Mouse (Mus musculus): ENCODE measurements around the gene Gm20388. TPM values are rescaled to one million over a fixed set of nuclear protein-coding genes. Genes with fewer than 3 reads are reported as not detected.

The Gm20388 gene
- polyA plus RNA-seq, 1 experiment from 2014 or later: not detected

DNA sequence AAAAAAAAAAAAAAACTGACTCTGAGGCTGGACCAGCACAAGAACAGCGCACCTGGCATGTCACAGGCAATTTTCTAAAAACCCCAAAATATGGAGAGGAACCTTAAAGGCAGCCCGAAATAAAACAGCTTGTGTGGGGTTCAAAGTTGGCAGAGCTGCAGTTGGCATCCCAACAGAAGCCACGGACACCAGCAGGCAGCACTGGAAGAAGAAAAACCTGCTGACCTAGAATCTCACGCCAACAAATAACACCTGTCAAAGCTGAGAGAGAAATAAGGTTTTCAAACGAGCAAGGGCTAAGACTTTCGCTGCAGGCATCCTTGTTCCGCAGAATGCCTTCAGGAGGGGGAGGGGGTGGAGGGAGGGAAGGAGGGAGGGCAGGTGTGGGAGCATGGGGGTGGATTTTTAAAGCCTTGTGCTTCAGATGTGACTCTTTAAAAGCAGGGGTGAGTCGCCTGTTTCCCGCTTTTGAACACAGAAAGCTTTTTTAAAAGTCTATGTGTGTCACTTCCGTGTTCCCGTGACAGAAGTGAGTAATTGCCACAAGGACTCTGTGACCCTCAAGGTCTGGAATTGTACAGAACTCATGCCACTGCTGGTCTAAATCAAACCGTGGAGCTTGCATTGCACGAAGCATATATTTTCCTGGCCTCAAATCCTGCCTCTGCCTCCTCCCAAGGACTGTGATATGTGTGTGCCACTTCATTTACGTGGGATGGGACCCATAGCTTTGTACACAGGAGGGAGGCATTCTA lies 3878.0 kb downstream of the Gm20388 start:
- H3K4me1 ChIP-seq: peaks cover 3% of the 10 kb centered on the region; the same call in 1 of the 2 replicates
- no peak overlapping the region for H3K27ac ChIP-seq (replicated peaks)
- no peaks in the 10 kb centered on the region for H3K9me3 ChIP-seq
- ATAC-seq (replicated peaks): no peak
- no peaks in the 10 kb centered on the region for H3K36me3 ChIP-seq
- H3K27me3 ChIP-seq: no peaks in the 10 kb centered on the region
- H3K4me3 ChIP-seq: no peak overlapping the region
- no peak overlapping the region for H3K4me2 ChIP-seq (replicated peaks)
- WGBS: 57% methylated on average over 14 of the region's 14 CpGs
- no peak overlapping the region for H3K9ac ChIP-seq (replicated peaks)

DNA sequence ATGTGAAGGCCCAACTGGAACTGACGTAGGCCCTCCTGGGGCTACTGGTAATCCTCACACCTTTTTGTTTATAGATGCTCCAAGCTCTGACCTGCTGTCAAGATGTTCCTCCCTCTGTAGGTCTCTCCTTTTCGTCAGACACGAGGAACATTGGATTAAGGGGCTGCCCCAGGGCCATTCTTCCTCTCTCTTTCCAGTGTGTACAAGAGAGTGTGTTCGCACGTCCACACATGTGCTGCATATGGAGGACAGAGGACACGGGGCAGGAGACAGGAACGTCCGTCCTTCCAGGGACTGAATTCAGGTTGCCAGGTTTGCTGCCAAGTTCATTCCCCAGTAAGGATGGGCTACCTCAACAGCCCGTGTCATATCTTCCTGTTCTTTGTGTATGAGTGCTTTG lies 3878.8 kb downstream of the Gm20388 start:
- Histone ChIP-seq H3K27me3 (no peaks in the 10 kb centered on the region), H3K9me3 (no peaks in the 10 kb centered on the region), H3K4me1 (no peaks in the 10 kb centered on the region; the same call in 1 of the 2 replicates), H3K9ac (replicated peaks) (no peak overlapping the region), H3K4me3 (no peak overlapping the region), H3K4me2 (replicated peaks) (no peak overlapping the region), H3K27ac (replicated peaks) (no peak overlapping the region), H3K36me3 (no peaks in the 10 kb centered on the region)
- 76% methylated on average over 9 of the region's 9 CpGs for WGBS
- no peak for ATAC-seq (replicated peaks)

DNA sequence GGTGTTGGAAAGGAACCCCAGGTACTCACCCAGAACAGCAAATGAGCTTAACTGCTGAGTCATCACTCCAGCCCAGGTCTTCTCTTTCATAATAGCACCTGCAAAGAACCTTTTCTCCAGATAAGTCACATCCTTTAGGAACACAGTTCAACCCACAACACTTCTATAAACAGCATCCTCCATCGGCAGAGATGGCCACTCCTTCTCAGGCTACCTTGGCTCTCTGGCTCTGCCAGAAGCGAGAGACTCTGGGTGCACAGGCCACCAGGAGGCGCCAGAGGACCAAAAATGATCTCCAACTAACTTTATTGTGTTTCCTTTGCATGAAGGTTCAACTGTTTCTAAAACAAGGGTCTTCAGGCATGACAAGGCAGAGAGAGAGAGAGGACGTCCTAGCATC lies 3879.3 kb downstream of the Gm20388 start:
- no peaks in the 10 kb centered on the region for H3K9me3 ChIP-seq
- H3K4me2 ChIP-seq (replicated peaks): no peak overlapping the region
- H3K27ac ChIP-seq (replicated peaks): no peak overlapping the region
- no peak overlapping the region for H3K4me3 ChIP-seq
- H3K27me3 ChIP-seq: no peaks in the 10 kb centered on the region
- H3K36me3 ChIP-seq: no peaks in the 10 kb centered on the region
- H3K9ac ChIP-seq (replicated peaks): no peak overlapping the region
- 0 out of 2 replicates have a peak, but pooled peaks have one; percentile 29 for ATAC-seq (replicated peaks)
- H3K4me1 ChIP-seq: no peaks in the 10 kb centered on the region; the same call in 1 of the 2 replicates
- WGBS: 0% methylated on average over 4 of the region's 4 CpGs

DNA sequence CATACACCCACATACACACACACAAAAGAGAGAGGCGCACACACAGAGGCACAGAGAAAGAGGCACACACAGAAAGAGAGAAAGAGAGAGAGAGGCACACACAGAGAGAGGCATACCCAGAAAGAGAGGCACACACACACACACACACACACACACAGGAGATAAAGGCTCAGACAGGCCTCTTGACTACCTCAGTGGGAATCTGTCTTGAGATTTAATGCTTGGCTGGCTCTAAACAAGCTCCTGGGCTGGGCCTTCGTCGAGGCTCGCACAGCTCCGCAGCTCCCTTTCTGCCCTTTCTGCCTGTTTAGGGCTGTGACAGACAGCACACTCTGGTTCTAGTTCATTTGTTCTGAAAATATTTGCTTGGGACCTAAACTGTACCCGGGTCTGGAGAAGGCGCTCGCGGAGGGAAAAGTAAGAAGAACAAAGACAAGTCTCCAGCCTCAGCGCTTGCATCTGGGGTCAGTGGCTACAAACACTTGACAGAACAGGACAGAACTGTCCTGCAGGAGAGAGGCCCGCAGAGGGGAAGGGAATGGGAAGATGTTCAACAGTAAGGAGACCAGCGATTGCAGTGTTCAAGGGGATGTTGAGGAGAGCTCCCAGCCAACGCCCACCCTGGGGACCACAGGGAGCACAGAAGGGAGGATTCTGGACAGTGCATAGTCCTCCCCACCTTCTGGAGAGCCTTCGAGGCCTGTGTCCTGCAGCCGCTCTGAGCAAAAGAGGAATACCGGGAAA lies 3880.6 kb downstream of the Gm20388 start:
- no peak overlapping the region for H3K27ac ChIP-seq (replicated peaks)

DNA sequence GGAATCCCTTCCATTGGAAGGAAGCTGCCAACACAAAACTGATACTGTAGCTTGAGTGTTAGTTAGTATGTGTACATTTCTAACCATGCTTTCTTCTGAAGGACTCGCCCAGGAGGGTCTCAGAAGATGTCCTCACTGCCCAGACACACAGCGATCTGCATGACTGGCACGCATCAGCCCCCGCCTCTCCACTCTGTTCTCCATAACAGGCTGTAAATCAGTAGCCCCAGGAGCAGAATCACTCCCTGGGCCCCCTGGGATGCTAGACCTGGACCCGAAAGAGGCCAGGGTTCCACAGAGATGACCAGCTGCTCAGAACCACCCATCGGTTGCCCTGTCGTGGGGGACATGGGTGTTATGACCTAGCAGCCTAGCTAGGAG lies 3881.2 kb downstream of the Gm20388 start:
- no peak for ATAC-seq (replicated peaks)
- 61% methylated on average over 7 of the region's 7 CpGs for WGBS
- Histone ChIP-seq H3K4me2 (replicated peaks) (no peak overlapping the region), H3K9me3 (no peaks in the 10 kb centered on the region), H3K27me3 (no peaks in the 10 kb centered on the region), H3K9ac (replicated peaks) (no peak overlapping the region), H3K4me3 (no peak overlapping the region), H3K27ac (replicated peaks) (no peak overlapping the region), H3K4me1 (no peaks in the 10 kb centered on the region; the same call in 1 of the 2 replicates), H3K36me3 (no peaks in the 10 kb centered on the region)

More for the DNA sequence above, 3880.6 kb downstream of the Gm20388 start:
- Histone ChIP-seq H3K9ac (replicated peaks) (no peak overlapping the region), H3K9me3 (no peaks in the 10 kb centered on the region), H3K27me3 (no peaks in the 10 kb centered on the region), H3K36me3 (no peaks in the 10 kb centered on the region), H3K4me1 (no peaks in the 10 kb centered on the region; the same call in 1 of the 2 replicates), H3K4me2 (replicated peaks) (no peak overlapping the region), H3K4me3 (no peak overlapping the region)
- 11% methylated on average over 16 of the region's 16 CpGs for WGBS
- 0 out of 2 replicates have a peak, but pooled peaks have one; percentile 41 for ATAC-seq (replicated peaks)

DNA sequence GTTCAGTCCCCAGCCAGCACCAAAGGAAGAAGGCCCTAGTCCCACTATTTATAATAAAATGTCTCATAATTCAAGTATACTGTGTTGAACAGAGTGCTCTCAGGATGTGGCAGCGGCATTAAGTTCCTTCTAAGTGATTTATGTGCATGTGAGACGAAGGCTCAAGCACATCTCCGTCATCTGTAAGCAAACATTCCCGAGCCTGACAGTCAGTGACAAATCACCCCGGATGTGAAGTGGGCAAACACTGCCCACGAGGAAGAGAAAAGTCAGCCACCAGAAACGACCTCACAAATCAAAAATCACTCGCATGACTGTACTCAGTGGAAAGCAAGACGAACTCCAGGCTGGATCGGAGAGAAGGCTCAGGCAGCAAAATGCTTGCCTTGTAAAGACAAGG lies 3883.3 kb downstream of the Gm20388 start:
- 72% methylated on average over 10 of the region's 10 CpGs for WGBS
- no peak overlapping the region for H3K4me3 ChIP-seq
- H3K27ac ChIP-seq (replicated peaks): no peak overlapping the region
- H3K36me3 ChIP-seq: no peaks in the 10 kb centered on the region
- H3K9ac ChIP-seq (replicated peaks): no peak overlapping the region
- H3K9me3 ChIP-seq: no peaks in the 10 kb centered on the region
- no peak for ATAC-seq (replicated peaks)
- no peaks in the 10 kb centered on the region; the same call in 1 of the 2 replicates for H3K4me1 ChIP-seq
- H3K27me3 ChIP-seq: no peaks in the 10 kb centered on the region
- H3K4me2 ChIP-seq (replicated peaks): no peak overlapping the region

DNA sequence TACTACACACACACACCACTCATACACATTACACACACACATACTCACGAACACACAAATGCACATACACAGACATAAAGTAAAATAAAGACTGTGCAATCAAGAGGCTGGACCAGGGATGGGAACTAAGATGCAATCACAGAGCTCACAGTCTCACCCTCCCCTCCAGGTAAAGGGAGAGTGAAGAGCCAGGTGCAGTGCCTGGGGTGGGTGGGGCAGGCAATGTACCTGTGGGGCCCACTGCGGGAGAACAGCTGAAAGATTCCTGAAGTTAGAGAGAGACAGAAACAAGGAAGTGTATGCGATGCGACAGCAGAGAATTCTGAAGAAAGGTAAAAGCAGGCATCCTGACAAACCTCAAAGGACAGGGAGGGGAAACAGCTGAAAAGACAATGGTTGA lies 3884.1 kb downstream of the Gm20388 start:
- Histone ChIP-seq H3K36me3 (no peaks in the 10 kb centered on the region), H3K27ac (replicated peaks) (no peak overlapping the region), H3K4me3 (no peak overlapping the region), H3K4me1 (no peaks in the 10 kb centered on the region; the same call in 1 of the 2 replicates), H3K9ac (replicated peaks) (no peak overlapping the region), H3K4me2 (replicated peaks) (no peak overlapping the region), H3K27me3 (no peaks in the 10 kb centered on the region), H3K9me3 (no peaks in the 10 kb centered on the region)
- 85% methylated on average over 4 of the region's 4 CpGs for WGBS
- no peak for ATAC-seq (replicated peaks)

DNA sequence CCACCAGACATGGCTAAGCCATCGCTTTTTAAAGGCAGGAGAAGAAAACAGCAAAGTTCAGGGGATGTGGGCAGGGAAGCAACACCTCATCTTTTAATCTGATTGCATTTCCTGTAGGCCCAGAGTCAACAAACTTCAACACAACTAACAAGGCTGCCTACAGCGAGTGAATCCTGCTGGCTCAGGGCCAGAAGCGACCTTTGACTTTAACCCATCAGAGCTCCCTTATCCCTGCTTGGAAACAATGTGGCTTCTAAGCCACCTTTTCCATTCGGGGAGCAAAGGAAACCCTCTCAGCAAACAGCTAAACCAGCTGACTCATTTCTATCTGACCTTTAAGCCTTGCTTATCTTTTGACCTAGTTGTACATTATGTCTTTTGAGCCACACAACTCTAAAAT lies 3886.1 kb downstream of the Gm20388 start:
- H3K27me3 ChIP-seq: no peaks in the 10 kb centered on the region
- WGBS: 58% methylated on average over 4 of the region's 4 CpGs
- no peaks in the 10 kb centered on the region for H3K4me1 ChIP-seq
- H3K9me3 ChIP-seq: no peaks in the 10 kb centered on the region
- no peak overlapping the region for H3K4me3 ChIP-seq
- no peak overlapping the region for H3K27ac ChIP-seq (replicated peaks)
- H3K4me2 ChIP-seq (replicated peaks): no peak overlapping the region
- no peak for ATAC-seq (replicated peaks)
- H3K9ac ChIP-seq (replicated peaks): no peak overlapping the region
- H3K36me3 ChIP-seq: no peaks in the 10 kb centered on the region

DNA sequence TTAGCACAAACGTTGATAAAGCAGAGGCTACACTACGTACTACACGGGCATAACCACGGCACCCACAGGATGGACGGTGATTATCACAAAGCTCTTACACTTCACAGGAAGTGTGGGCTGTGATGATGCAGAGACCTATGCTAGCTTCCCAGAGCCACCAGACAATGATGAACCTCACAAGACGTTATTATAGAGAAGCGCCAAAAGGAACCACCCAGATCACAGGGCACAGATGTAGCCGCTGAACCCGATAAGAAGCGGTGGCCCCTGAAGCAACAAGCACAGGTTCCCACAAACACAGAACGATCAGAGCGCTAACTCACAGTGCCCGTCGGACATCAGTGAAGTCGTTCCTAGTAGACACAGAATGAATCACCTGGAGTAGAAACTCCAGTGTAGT lies 3887.3 kb downstream of the Gm20388 start:
- Histone ChIP-seq H3K27ac (replicated peaks) (no peak overlapping the region), H3K27me3 (no peaks in the 10 kb centered on the region), H3K9me3 (no peaks in the 10 kb centered on the region), H3K36me3 (no peaks in the 10 kb centered on the region), H3K9ac (replicated peaks) (no peak overlapping the region), H3K4me1 (no peaks in the 10 kb centered on the region), H3K4me2 (replicated peaks) (no peak overlapping the region), H3K4me3 (no peak overlapping the region)
- WGBS: 91% methylated on average over 15 of the region's 15 CpGs
- no peak for ATAC-seq (replicated peaks)

DNA sequence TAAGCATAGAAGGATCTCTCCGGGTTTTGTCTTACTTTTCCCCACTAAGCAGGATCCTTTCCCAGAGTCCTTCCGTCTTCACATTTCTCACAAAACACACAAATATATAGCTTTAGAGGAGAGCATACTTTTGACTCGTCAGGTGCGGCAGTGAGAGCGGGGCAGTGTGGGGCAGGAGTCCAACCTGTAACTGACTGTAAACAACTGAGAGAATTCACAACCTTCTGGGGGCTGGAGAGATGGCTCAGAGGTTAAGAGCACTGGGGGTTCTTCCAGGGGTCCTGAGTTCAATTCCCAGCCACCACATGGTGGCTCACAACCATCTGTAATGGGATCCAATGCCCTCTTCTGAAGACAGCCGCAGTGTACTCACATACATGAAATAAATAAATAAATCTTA lies 3888.8 kb downstream of the Gm20388 start:
- Histone ChIP-seq H3K9me3 (no peaks in the 10 kb centered on the region), H3K27ac (replicated peaks) (no peak overlapping the region), H3K4me1 (no peaks in the 10 kb centered on the region), H3K4me3 (no peak overlapping the region), H3K4me2 (replicated peaks) (no peak overlapping the region), H3K9ac (replicated peaks) (no peak overlapping the region), H3K27me3 (no peaks in the 10 kb centered on the region), H3K36me3 (no peaks in the 10 kb centered on the region)
- 84% methylated on average over 6 of the region's 6 CpGs for WGBS
- no peak for ATAC-seq (replicated peaks)

DNA sequence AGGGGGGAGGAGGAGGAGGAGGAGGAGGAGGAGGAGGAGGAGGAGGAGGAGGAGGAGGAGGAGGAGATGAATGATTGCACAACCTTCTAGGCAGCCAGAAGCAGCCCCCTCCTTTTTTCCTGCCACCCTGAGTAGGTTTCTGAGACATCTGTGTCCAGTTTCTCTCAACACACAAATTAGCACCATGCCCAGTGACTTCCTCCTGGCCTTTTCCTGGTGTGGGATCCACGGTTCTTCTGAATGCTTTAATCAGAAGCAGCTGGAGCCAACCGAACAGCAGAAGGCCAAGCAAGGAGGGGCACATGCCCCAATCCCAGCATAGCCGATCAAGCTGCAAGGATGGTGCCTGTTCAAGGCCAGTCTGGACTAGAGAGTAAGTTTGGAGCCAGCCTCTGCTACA lies 3889.2 kb downstream of the Gm20388 start:
- Histone ChIP-seq H3K4me1 (no peaks in the 10 kb centered on the region), H3K27ac (replicated peaks) (no peak overlapping the region), H3K36me3 (no peaks in the 10 kb centered on the region), H3K9ac (replicated peaks) (no peak overlapping the region), H3K27me3 (no peaks in the 10 kb centered on the region), H3K4me3 (no peak overlapping the region), H3K9me3 (no peaks in the 10 kb centered on the region), H3K4me2 (replicated peaks) (no peak overlapping the region)
- 75% methylated on average over 3 of the region's 3 CpGs for WGBS
- no peak for ATAC-seq (replicated peaks)

DNA sequence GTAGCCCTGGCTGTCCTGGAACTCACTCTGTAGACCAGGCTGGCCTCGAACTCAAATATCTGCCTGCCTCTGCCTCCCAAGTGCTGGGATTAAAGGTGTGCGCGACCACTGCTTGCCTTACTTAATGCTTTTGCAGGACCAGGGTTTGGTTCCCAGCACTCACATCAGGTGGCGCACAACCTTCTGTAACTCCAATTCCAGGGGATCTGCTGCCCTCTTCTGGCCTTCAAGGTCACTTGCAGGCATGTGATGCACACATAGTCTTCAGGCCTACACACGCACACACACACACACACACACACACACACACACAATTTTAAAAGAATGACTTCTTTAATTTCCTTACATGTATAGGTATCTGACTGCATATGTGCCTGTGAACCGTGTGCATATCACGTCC lies 3890.2 kb downstream of the Gm20388 start:
- ATAC-seq (replicated peaks): no peak
- 90% methylated on average over 7 of the region's 7 CpGs for WGBS

More for the DNA sequence above, 3890.2 kb downstream of the Gm20388 start:
- no peak overlapping the region for H3K4me3 ChIP-seq
- no peaks in the 10 kb centered on the region for H3K27me3 ChIP-seq
- peaks cover 6% of the 10 kb centered on the region for H3K4me1 ChIP-seq
- H3K9ac ChIP-seq (replicated peaks): no peak overlapping the region
- H3K4me2 ChIP-seq (replicated peaks): no peak overlapping the region
- no peak overlapping the region for H3K27ac ChIP-seq (replicated peaks)
- H3K9me3 ChIP-seq: no peaks in the 10 kb centered on the region
- no peaks in the 10 kb centered on the region for H3K36me3 ChIP-seq

All from forebrain, embryonic 15.5 days (tissue).